Comparison of ENCODE assay signal across 8 mouse cellular contexts in genomic region chr12:35192426-35192769, GRCm38 (mm10).
DNase-seq lines count a peak whose midpoint lies in the region; ATAC-seq lines count a peak whose summit lies in the region.

No protein-coding gene starts in this region.

- ATAC-seq in kidney, embryonic 14.5 days (ENCODE audit: low FRiP score, low TSS enrichment): peak; percentile 76
- no peak for ATAC-seq in embryonic facial prominence, embryonic 15.5 days (ENCODE audit: insufficient number of reproducible peaks, low FRiP score, low TSS enrichment, low read depth)
- ATAC-seq in intestine, embryonic 16.5 days: peak; percentile 40; the same call in 1 of the 2 replicates
- peak; percentile 84 for ATAC-seq in neural tube, embryonic 13.5 days (ENCODE audit: low read depth)
- ATAC-seq in granulocyte monocyte progenitor cell, adult 5-6 weeks (replicated peaks; ENCODE audit: poor library complexity, severe bottlenecking): no peak

- H3K9me3 ChIP-seq in kidney, embryonic 14.5 days (ENCODE audit: control insufficient read depth, low read length): no peaks in the 10 kb centered on the region
- no peaks in the 10 kb centered on the region for H3K9me3 ChIP-seq in embryonic facial prominence, embryonic 15.5 days (replicated peaks)
- H3K9me3 ChIP-seq in intestine, embryonic 16.5 days (ENCODE audit: control insufficient read depth, low read length): no peaks in the 10 kb centered on the region
- H3K9me3 ChIP-seq in neural tube, embryonic 13.5 days: no peaks in the 10 kb centered on the region

- H3K36me3 ChIP-seq in kidney, embryonic 14.5 days (ENCODE audit: control insufficient read depth, insufficient read depth, low read length): no peaks in the 10 kb centered on the region
- no peaks in the 10 kb centered on the region for H3K36me3 ChIP-seq in embryonic facial prominence, embryonic 15.5 days
- H3K36me3 ChIP-seq in intestine, embryonic 16.5 days (ENCODE audit: control insufficient read depth, insufficient read depth, low read length): no peaks in the 10 kb centered on the region
- no peaks in the 10 kb centered on the region for H3K36me3 ChIP-seq in neural tube, embryonic 13.5 days

- H3K4me3 ChIP-seq in kidney, embryonic 14.5 days (ENCODE audit: low read length): peak overlapping the region; percentile 13; the same call in 1 of the 2 replicates
- 0 out of 2 replicates have a peak overlapping the region, but pooled peaks have one; percentile 8 for H3K4me3 ChIP-seq in embryonic facial prominence, embryonic 15.5 days (replicated peaks)
- H3K4me3 ChIP-seq in intestine, embryonic 16.5 days (ENCODE audit: low read length): no peak overlapping the region
- H3K4me3 ChIP-seq in neural tube, embryonic 13.5 days: peak overlapping the region; percentile 24

- DNase-seq in kidney, adult 18-20 months: no peak
- DNase-seq in spleen, adult 12 weeks (ENCODE audit: low spot score): no peak
- no peak for DNase-seq in ovary, postnatal 14 days (ENCODE audit: low spot score)

- no peaks in the 10 kb centered on the region for H3K27me3 ChIP-seq in kidney, embryonic 14.5 days (ENCODE audit: control insufficient read depth, insufficient read depth, low read length)
- H3K27me3 ChIP-seq in embryonic facial prominence, embryonic 15.5 days: no peaks in the 10 kb centered on the region
- H3K27me3 ChIP-seq in intestine, embryonic 16.5 days (replicated peaks; ENCODE audit: control insufficient read depth, insufficient read depth, low read length): no peaks in the 10 kb centered on the region
- no peaks in the 10 kb centered on the region for H3K27me3 ChIP-seq in neural tube, embryonic 13.5 days

- WGBS in kidney, embryonic 14.5 days: 22% methylated on average over 2 of the region's 2 CpGs
- 8% methylated on average over 2 of the region's 2 CpGs for WGBS in embryonic facial prominence, embryonic 15.5 days
- WGBS in intestine, embryonic 16.5 days: 19% methylated on average over 2 of the region's 2 CpGs
- WGBS in neural tube, embryonic 13.5 days: 39% methylated on average over 2 of the region's 2 CpGs

- H3K4me1 ChIP-seq in kidney, embryonic 14.5 days (ENCODE audit: control insufficient read depth, insufficient read depth, low read length): no peaks in the 10 kb centered on the region
- peaks cover 4% of the 10 kb centered on the region; the same call in 1 of the 2 replicates for H3K4me1 ChIP-seq in embryonic facial prominence, embryonic 15.5 days
- no peaks in the 10 kb centered on the region for H3K4me1 ChIP-seq in intestine, embryonic 16.5 days (ENCODE audit: control insufficient read depth, insufficient read depth, low read length)
- 0 out of 2 replicates have a peak, but pooled peaks cover 3% of the 10 kb centered on the region for H3K4me1 ChIP-seq in neural tube, embryonic 13.5 days (replicated peaks)

- H3K9ac ChIP-seq in kidney, embryonic 14.5 days (ENCODE audit: low read depth, low read length): no peak overlapping the region
- H3K9ac ChIP-seq in embryonic facial prominence, embryonic 15.5 days: no peak overlapping the region
- H3K9ac ChIP-seq in intestine, embryonic 16.5 days (ENCODE audit: low read depth, low read length): no peak overlapping the region
- peak overlapping the region; percentile 62 for H3K9ac ChIP-seq in neural tube, embryonic 13.5 days

- no peak overlapping the region for H3K27ac ChIP-seq in kidney, embryonic 14.5 days (ENCODE audit: low read depth, low read length)
- H3K27ac ChIP-seq in embryonic facial prominence, embryonic 15.5 days (replicated peaks): no peak overlapping the region
- no peak overlapping the region for H3K27ac ChIP-seq in intestine, embryonic 16.5 days (ENCODE audit: low read length)
- H3K27ac ChIP-seq in neural tube, embryonic 13.5 days (replicated peaks): no peak overlapping the region

- H3K4me2 ChIP-seq in kidney, embryonic 14.5 days (replicated peaks; ENCODE audit: low read depth, low read length): peak overlapping the region; percentile 40
- H3K4me2 ChIP-seq in embryonic facial prominence, embryonic 15.5 days (replicated peaks): peak overlapping the region; percentile 38
- peak overlapping the region; percentile 48 for H3K4me2 ChIP-seq in intestine, embryonic 16.5 days (ENCODE audit: low read depth, low read length)
- H3K4me2 ChIP-seq in neural tube, embryonic 13.5 days: peak overlapping the region; percentile 53

Comparison
In these comparisons a context has a peak if more than half of its experiments do, and no peak if none do; other contexts are left out.
1. ATAC-seq: peak in kidney, embryonic 14.5 days (single experiment), intestine, embryonic 16.5 days (single experiment) and neural tube, embryonic 13.5 days (single experiment); none in embryonic facial prominence, embryonic 15.5 days (single experiment) and granulocyte monocyte progenitor cell, adult 5-6 weeks (single experiment).
2. Peak in every context shown above with its lines, with median percentiles within 50 percentile points of each other: H3K4me2 ChIP-seq.